ENCODE assay signal across 16 mouse cellular contexts in the genomic region with DNA sequence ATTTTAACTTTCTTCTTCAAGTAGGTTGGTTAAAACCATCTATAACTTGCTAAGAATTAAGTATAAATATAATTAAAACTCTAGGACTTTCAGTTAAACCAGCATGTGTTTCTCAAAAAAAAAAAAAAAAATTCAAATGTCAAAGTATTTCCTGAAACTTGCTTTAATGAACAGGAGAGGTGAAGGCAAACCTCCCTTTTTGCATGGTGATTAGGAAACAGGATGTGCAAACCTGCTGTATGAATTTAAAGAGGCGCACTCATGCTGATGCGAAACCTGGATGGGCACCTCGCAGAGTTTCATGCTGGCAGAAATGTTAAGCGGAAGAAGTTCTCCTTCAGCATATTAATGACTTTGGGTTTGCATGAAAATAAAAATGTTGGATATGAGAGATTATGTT.
"Had no signal": no experiment of that assay in that cellular context is flagged by ENCODE, and none has a peak within 500 bp of the region (broad histone marks: within the 10 kb centered on the region; RNA-seq: fewer than 3 reads in every experiment).

No protein-coding gene starts in this region.

- ATAC-seq: lung, postnatal 0 days; midbrain, embryonic 15.5 days had no signal

- H3K36me3 ChIP-seq: liver, embryonic 13.5 days; midbrain, embryonic 12.5 days; midbrain, embryonic 15.5 days; neural tube, embryonic 13.5 days had no signal

- H3K4me3 ChIP-seq: left cerebral cortex, adult 2 months; liver, embryonic 13.5 days; midbrain, embryonic 12.5 days; midbrain, embryonic 15.5 days; myocyte; neural tube, embryonic 13.5 days had no signal

- DNase-seq: kidney, postnatal 25 days; layer of hippocampus, postnatal 36 days; liver, embryonic 13.5 days; lung, embryonic 14.5 days; retina, postnatal 1 day; right cerebral cortex, postnatal 25 days; spleen, adult 18-20 months; thymus, postnatal 36 days had no signal

- H3K27me3 ChIP-seq: liver, embryonic 13.5 days; midbrain, embryonic 12.5 days; midbrain, embryonic 15.5 days; neural tube, embryonic 13.5 days had no signal

- H3K27ac ChIP-seq: kidney, postnatal 0 days; left cerebral cortex, adult 2 months; liver, embryonic 13.5 days; macrophage; midbrain, embryonic 12.5 days; midbrain, embryonic 15.5 days; neural tube, embryonic 13.5 days had no signal

- H3K4me2 ChIP-seq: liver, embryonic 13.5 days; lung, embryonic 14.5 days; midbrain, embryonic 12.5 days; midbrain, embryonic 15.5 days; neural tube, embryonic 13.5 days had no signal

- H3K9me3 ChIP-seq: liver, embryonic 13.5 days; midbrain, embryonic 12.5 days; midbrain, embryonic 15.5 days; neural tube, embryonic 13.5 days had no signal

- H3K4me1 ChIP-seq: midbrain, embryonic 12.5 days had no signal

- H3K9ac ChIP-seq: liver, embryonic 13.5 days; lung, embryonic 14.5 days; midbrain, embryonic 12.5 days; midbrain, embryonic 15.5 days; neural tube, embryonic 13.5 days had no signal
